Mouse (Mus musculus): ENCODE results near the gene Ppil1. TPM values are rescaled to one million over a fixed set of nuclear protein-coding genes. Genes with fewer than 3 reads are reported as not detected.

Ppil1 gene
- polyA plus RNA-seq, 1 experiment from 2014 or later = 232 TPM

- 3% methylated on average over 23 of the region's 23 CpGs for WGBS
- Histone ChIP-seq H3K4me1 (peaks cover 56% of the 10 kb centered on the region), H3K27ac (replicated peaks) (peak overlapping the region; percentile 86), H3K4me3 (peak overlapping the region; percentile 83), H3K36me3 (no peaks in the 10 kb centered on the region), H3K27me3 (ENCODE audit: low read depth, poor library complexity, severe bottlenecking) (peaks cover 84% of the 10 kb centered on the region), H3K9me3 (replicated peaks) (no peaks in the 10 kb centered on the region)
- DNase-seq (ENCODE audit: low spot score) = peak; percentile 44
These were observed 25.5 kb downstream of the Ppil1 start for GRCm38 (mm10) chr17:29238421-29238945.

GRCm38 (mm10) chr17:29237772-29238420, 26.1 kb downstream of the Ppil1 start, which contains the start of gene Cpne5:
TSS of gene Cpne5 (minus strand) at chr17:29238167.
- H3K4me1 ChIP-seq = peaks cover 56% of the 10 kb centered on the region
- no peaks in the 10 kb centered on the region for H3K36me3 ChIP-seq
- peak; percentile 51 for DNase-seq (ENCODE audit: low spot score)
- under 1% methylated on average over 68 of the region's 73 CpGs for WGBS
- H3K4me3 ChIP-seq = peak within 1 kb of the TSS; percentile 83
- no peaks in the 10 kb centered on the region for H3K9me3 ChIP-seq (replicated peaks)
- peak within 1 kb of the TSS; percentile 86 for H3K27ac ChIP-seq (replicated peaks)
- H3K27me3 ChIP-seq (ENCODE audit: low read depth, poor library complexity, severe bottlenecking) = peaks cover 82% of the 10 kb centered on the region

GRCm38 (mm10) chr17:29237267-29237771, 26.7 kb downstream of the Ppil1 start:
- under 1% methylated on average over 32 of the region's 32 CpGs for WGBS
- DNase-seq (ENCODE audit: low spot score) = peak; percentile 48

GRCm38 (mm10) chr17:29236111-29236510, 27.9 kb downstream of the Ppil1 start:
- peak overlapping the region; percentile 86 for H3K27ac ChIP-seq (replicated peaks)
- peak overlapping the region; percentile 83 for H3K4me3 ChIP-seq
- 69% methylated on average over 7 of the region's 7 CpGs for WGBS
- H3K9me3 ChIP-seq (replicated peaks) = no peaks in the 10 kb centered on the region
- peaks cover 48% of the 10 kb centered on the region for H3K4me1 ChIP-seq
- peaks cover 71% of the 10 kb centered on the region for H3K27me3 ChIP-seq (ENCODE audit: low read depth, poor library complexity, severe bottlenecking)
- H3K36me3 ChIP-seq = no peaks in the 10 kb centered on the region
- no peak for DNase-seq (ENCODE audit: low spot score)

More at GRCm38 (mm10) chr17:29237267-29237771, 26.7 kb downstream of the Ppil1 start:
- Histone ChIP-seq H3K9me3 (replicated peaks) (no peaks in the 10 kb centered on the region), H3K27ac (replicated peaks) (peak overlapping the region; percentile 86), H3K36me3 (no peaks in the 10 kb centered on the region), H3K4me1 (peaks cover 56% of the 10 kb centered on the region), H3K4me3 (peak overlapping the region; percentile 83), H3K27me3 (ENCODE audit: low read depth, poor library complexity, severe bottlenecking) (peaks cover 78% of the 10 kb centered on the region)

GRCm38 (mm10) chr17:29231109-29231508, 32.9 kb downstream of the Ppil1 start:
- Histone ChIP-seq H3K4me1 (peaks cover 33% of the 10 kb centered on the region), H3K27me3 (ENCODE audit: low read depth, poor library complexity, severe bottlenecking) (peaks cover 22% of the 10 kb centered on the region), H3K27ac (replicated peaks) (no peak overlapping the region), H3K9me3 (replicated peaks) (no peaks in the 10 kb centered on the region), H3K36me3 (no peaks in the 10 kb centered on the region), H3K4me3 (no peak overlapping the region)
- WGBS = 87% methylated on average over 10 of the region's 10 CpGs
- no peak for DNase-seq (ENCODE audit: low spot score)

- DNase-seq (ENCODE audit: low spot score) = no peak
- Histone ChIP-seq H3K36me3 (peaks cover 3% of the 10 kb centered on the region; the same call in 1 of the 2 replicates), H3K9me3 (replicated peaks) (no peaks in the 10 kb centered on the region), H3K4me3 (no peak overlapping the region), H3K27me3 (ENCODE audit: low read depth, poor library complexity, severe bottlenecking) (peaks cover 6% of the 10 kb centered on the region; the same call in 1 of the 2 replicates), H3K27ac (replicated peaks) (peak overlapping the region; percentile 43), H3K4me1 (peaks cover 31% of the 10 kb centered on the region)
- WGBS = 68% methylated on average over 14 of the region's 14 CpGs
These were observed 43.4 kb downstream of the Ppil1 start for GRCm38 (mm10) chr17:29220631-29221030.

GRCm38 (mm10) chr17:29218017-29218416, 46.0 kb downstream of the Ppil1 start:
- no peak for DNase-seq (ENCODE audit: low spot score)
- Histone ChIP-seq H3K36me3 (no peaks in the 10 kb centered on the region), H3K9me3 (replicated peaks) (no peaks in the 10 kb centered on the region), H3K4me3 (no peak overlapping the region), H3K27ac (replicated peaks) (no peak overlapping the region), H3K4me1 (peaks cover 57% of the 10 kb centered on the region), H3K27me3 (ENCODE audit: low read depth, poor library complexity, severe bottlenecking) (peaks cover 20% of the 10 kb centered on the region)
- WGBS = 73% methylated on average over 5 of the region's 5 CpGs

GRCm38 (mm10) chr17:29216078-29216477, 47.9 kb downstream of the Ppil1 start:
- DNase-seq (ENCODE audit: low spot score) = no peak
- no peak overlapping the region for H3K4me3 ChIP-seq
- 81% methylated on average over 7 of the region's 7 CpGs for WGBS
- peaks cover 63% of the 10 kb centered on the region for H3K4me1 ChIP-seq
- peaks cover 20% of the 10 kb centered on the region for H3K27me3 ChIP-seq (ENCODE audit: low read depth, poor library complexity, severe bottlenecking)
- H3K36me3 ChIP-seq = no peaks in the 10 kb centered on the region
- H3K27ac ChIP-seq (replicated peaks) = peak overlapping the region; percentile 53; the same call in 1 of the 2 replicates
- no peaks in the 10 kb centered on the region for H3K9me3 ChIP-seq (replicated peaks)

- Histone ChIP-seq H3K36me3 (no peaks in the 10 kb centered on the region), H3K4me3 (peak overlapping the region; percentile 25; the same call in 1 of the 2 replicates), H3K4me1 (peaks cover 55% of the 10 kb centered on the region), H3K27me3 (ENCODE audit: low read depth, poor library complexity, severe bottlenecking) (peaks cover 20% of the 10 kb centered on the region), H3K9me3 (replicated peaks) (no peaks in the 10 kb centered on the region), H3K27ac (replicated peaks) (peak overlapping the region; percentile 77)
- DNase-seq (ENCODE audit: low spot score) = peak; percentile 51
- 11% methylated on average over 10 of the region's 10 CpGs for WGBS
These were observed 49.3 kb downstream of the Ppil1 start for GRCm38 (mm10) chr17:29214655-29215054.

- WGBS = 38% methylated on average over 4 of the region's 4 CpGs
- Histone ChIP-seq H3K36me3 (no peaks in the 10 kb centered on the region), H3K4me3 (peak overlapping the region; percentile 25; the same call in 1 of the 2 replicates), H3K4me1 (peaks cover 55% of the 10 kb centered on the region), H3K27me3 (ENCODE audit: low read depth, poor library complexity, severe bottlenecking) (peaks cover 20% of the 10 kb centered on the region), H3K9me3 (replicated peaks) (no peaks in the 10 kb centered on the region), H3K27ac (replicated peaks) (peak overlapping the region; percentile 77)
- no peak for DNase-seq (ENCODE audit: low spot score)
These were observed 49.9 kb downstream of the Ppil1 start for GRCm38 (mm10) chr17:29214193-29214456.

GRCm38 (mm10) chr17:29213381-29214192, 50.4 kb downstream of the Ppil1 start:
- Histone ChIP-seq H3K4me3 (peak overlapping the region; percentile 25; the same call in 1 of the 2 replicates), H3K27ac (replicated peaks) (peak overlapping the region; percentile 77), H3K4me1 (peaks cover 55% of the 10 kb centered on the region), H3K9me3 (replicated peaks) (no peaks in the 10 kb centered on the region), H3K27me3 (ENCODE audit: low read depth, poor library complexity, severe bottlenecking) (peaks cover 20% of the 10 kb centered on the region), H3K36me3 (no peaks in the 10 kb centered on the region)
- WGBS = 12% methylated on average over 12 of the region's 12 CpGs
- peak; percentile 50 for DNase-seq (ENCODE audit: low spot score)

GRCm38 (mm10) chr17:29211836-29212235, 52.1 kb downstream of the Ppil1 start:
- H3K4me1 ChIP-seq = peaks cover 53% of the 10 kb centered on the region

More at GRCm38 (mm10) chr17:29211836-29212235, 52.1 kb downstream of the Ppil1 start:
- peak overlapping the region; percentile 55; the same call in 1 of the 2 replicates for H3K27ac ChIP-seq (replicated peaks)
- no peaks in the 10 kb centered on the region for H3K9me3 ChIP-seq (replicated peaks)
- H3K36me3 ChIP-seq = no peaks in the 10 kb centered on the region
- WGBS = 53% methylated on average over 7 of the region's 7 CpGs
- peaks cover 20% of the 10 kb centered on the region for H3K27me3 ChIP-seq (ENCODE audit: low read depth, poor library complexity, severe bottlenecking)
- H3K4me3 ChIP-seq = no peak overlapping the region
- no peak for DNase-seq (ENCODE audit: low spot score)

Measured in midbrain, embryonic 10.5 days (tissue).